Mouse (Mus musculus): ENCODE measurements around the gene Kcnj2.
A peak's percentile ranks its signal among the peaks of the same experiment; 100 is the strongest.

Kcnj2 gene

GRCm38 (mm10) chr11:111065635-111066298, at the start of gene Kcnj2:
Gene Kcnj2, plus strand, starts transcription at chr11:111066164.
- peak; percentile 91 for DNase-seq (ENCODE audit: low spot score)

- DNase-seq (ENCODE audit: low spot score), result no peak
These were observed 49.8 kb upstream of the Kcnj2 start for GRCm38 (mm10) chr11:111016206-111016605.

- DNase-seq (ENCODE audit: low spot score), result no peak
These were observed 45.8 kb upstream of the Kcnj2 start for GRCm38 (mm10) chr11:111020211-111020610.

GRCm38 (mm10) chr11:111022681-111023281, 43.2 kb upstream of the Kcnj2 start:
- DNase-seq (ENCODE audit: low spot score), result no peak

GRCm38 (mm10) chr11:111042175-111042574, 23.8 kb upstream of the Kcnj2 start:
- DNase-seq (ENCODE audit: low spot score), result peak; percentile 48

- DNase-seq (ENCODE audit: low spot score), result no peak
These were observed 22.7 kb upstream of the Kcnj2 start for GRCm38 (mm10) chr11:111043298-111043697.

GRCm38 (mm10) chr11:111054252-111054651, 11.7 kb upstream of the Kcnj2 start:
- no peak for DNase-seq (ENCODE audit: low spot score)

- DNase-seq (ENCODE audit: low spot score), result no peak
These were observed 10.8 kb upstream of the Kcnj2 start for GRCm38 (mm10) chr11:111054854-111055822.

GRCm38 (mm10) chr11:111056030-111056429, 9.9 kb upstream of the Kcnj2 start:
- DNase-seq (ENCODE audit: low spot score), result no peak

- DNase-seq (ENCODE audit: low spot score), result no peak
These were observed 8.5 kb upstream of the Kcnj2 start for GRCm38 (mm10) chr11:111057435-111057834.

- no peak for DNase-seq (ENCODE audit: low spot score)
These were observed 6.5 kb upstream of the Kcnj2 start for GRCm38 (mm10) chr11:111059440-111059839.

- no peak for DNase-seq (ENCODE audit: low spot score)
These were observed 5.7 kb upstream of the Kcnj2 start for GRCm38 (mm10) chr11:111060216-111060615.

GRCm38 (mm10) chr11:111064751-111065527, 1.0 kb upstream of the Kcnj2 start:
- DNase-seq (ENCODE audit: low spot score), result peak; percentile 33

- no peak for DNase-seq (ENCODE audit: low spot score)
These were observed 331 bp downstream of the Kcnj2 start for GRCm38 (mm10) chr11:111066299-111066691.

GRCm38 (mm10) chr11:111067787-111068186, 1.8 kb downstream of the Kcnj2 start:
- no peak for DNase-seq (ENCODE audit: low spot score)

GRCm38 (mm10) chr11:111070460-111070859, 4.5 kb downstream of the Kcnj2 start:
- DNase-seq (ENCODE audit: low spot score), result no peak

- no peak for DNase-seq (ENCODE audit: low spot score)
These were observed 8.2 kb downstream of the Kcnj2 start for GRCm38 (mm10) chr11:111074131-111074530.

GRCm38 (mm10) chr11:111078107-111078506, 12.1 kb downstream of the Kcnj2 start:
- no peak for DNase-seq (ENCODE audit: low spot score)

GRCm38 (mm10) chr11:111083009-111083408, 17.0 kb downstream of the Kcnj2 start:
- DNase-seq (ENCODE audit: low spot score), result no peak

GRCm38 (mm10) chr11:111086933-111087332, 21.0 kb downstream of the Kcnj2 start:
- DNase-seq (ENCODE audit: low spot score), result no peak

GRCm38 (mm10) chr11:111088226-111088625, 22.3 kb downstream of the Kcnj2 start:
- DNase-seq (ENCODE audit: low spot score), result no peak

GRCm38 (mm10) chr11:111088812-111089211, 22.8 kb downstream of the Kcnj2 start:
- no peak for DNase-seq (ENCODE audit: low spot score)

Data from urinary bladder, postnatal 14 days (tissue).